Comparison of ENCODE assay signal across 8 mouse cellular contexts in the genomic region with DNA sequence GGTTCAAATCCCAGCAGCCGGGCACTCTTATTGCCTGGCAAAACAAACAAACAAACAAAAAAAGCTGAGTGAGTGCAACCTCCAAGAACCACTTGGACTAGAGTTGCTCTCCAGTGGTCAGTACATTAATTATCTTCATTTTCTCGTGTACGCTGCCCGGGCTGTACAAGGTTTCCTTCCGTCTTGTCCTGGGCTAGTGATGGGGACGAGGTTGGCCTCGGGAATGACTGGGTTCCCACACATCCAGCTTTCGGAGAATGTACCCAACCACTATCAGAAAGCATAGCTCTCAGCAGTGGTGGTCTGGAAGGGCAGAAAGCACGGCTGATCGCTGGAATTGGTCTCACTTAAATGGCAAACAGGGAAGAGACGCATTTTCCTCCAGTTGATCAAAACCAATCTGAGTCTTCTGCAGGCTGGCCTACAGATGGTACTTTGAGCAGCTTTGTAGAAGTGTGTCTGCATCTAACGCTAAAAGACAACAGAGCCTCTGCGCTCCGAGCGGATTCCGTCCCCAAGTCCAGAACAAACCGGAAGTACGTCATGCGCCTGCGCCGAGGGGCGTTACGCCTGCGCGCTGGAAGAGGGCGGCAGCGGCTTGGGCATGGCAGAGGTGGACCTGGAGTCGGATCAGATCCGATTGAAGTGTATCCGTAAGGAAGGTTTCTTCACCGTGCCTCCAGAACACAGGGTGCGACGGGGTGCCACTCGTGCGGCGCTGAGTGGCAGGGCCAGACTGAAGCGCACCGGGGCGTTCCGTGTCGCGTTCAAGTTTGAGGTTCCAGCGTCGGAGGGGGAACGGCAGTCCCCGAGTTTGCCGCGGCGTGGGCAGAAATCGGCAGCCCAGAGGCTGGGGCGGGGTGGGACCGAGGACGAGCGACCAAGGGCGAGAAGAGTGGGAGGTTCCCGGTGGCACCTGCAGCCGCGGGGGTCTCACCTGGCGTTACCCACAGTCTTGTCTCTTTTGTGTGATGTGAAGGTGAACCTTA. TPM values are rescaled to one million over a fixed set of nuclear protein-coding genes. Genes with fewer than 3 reads are reported as not detected.
DNase-seq lines count a peak whose midpoint lies in the region; ATAC-seq and TF ChIP-seq lines count a peak whose summit lies in the region.

A gene (plus strand): TSS at position 565 of the 989 bp plus-strand sequence.

- peaks cover 17% of the 10 kb centered on the region for H3K4me1 ChIP-seq in forebrain, embryonic 15.5 days
- peaks cover 3% of the 10 kb centered on the region; the same call in 1 of the 2 replicates for H3K4me1 ChIP-seq in lung, adult 2 months (ENCODE audit: control insufficient read depth, insufficient read depth, low read length)

- peak; percentile 98 for TF ChIP-seq POLR2A in lung, adult 2 months (IDR thresholded peaks at IDR 0.05; ENCODE audit: borderline replicate concordance, extremely low read depth, low read depth, low read length)

- intact Hi-C loops in heart, postnatal 25 days (cut with DNase I) = no loop called here

- H3K9me3 ChIP-seq in forebrain, embryonic 15.5 days = no peaks in the 10 kb centered on the region

- H3K4me2 ChIP-seq in forebrain, embryonic 15.5 days (replicated peaks) = peak within 1 kb of the TSS; percentile 98

- 0 out of 2 replicates have a peak, but pooled peaks cover 16% of the 10 kb centered on the region for H3K36me3 ChIP-seq in forebrain, embryonic 15.5 days

- no peak for TF ChIP-seq CTCF in lung, adult 2 months (IDR thresholded peaks at IDR 0.05; ENCODE audit: insufficient read depth, low read length)

- H3K4me3 ChIP-seq in forebrain, embryonic 15.5 days = peak within 1 kb of the TSS; percentile 83
- H3K4me3 ChIP-seq in lung, adult 2 months (replicated peaks; ENCODE audit: extremely low read depth, low read depth, low read length) = peak within 1 kb of the TSS; percentile 94

- peak; percentile 95 for DNase-seq in ES-CJ7 (ENCODE audit: low read depth, low spot score)
- DNase-seq in cerebellum, adult 11 months = peak; percentile 89
- peak; percentile 88 for DNase-seq in heart, postnatal 25 days (ENCODE audit: low spot score)
- peak; percentile 92 to 95 for DNase-seq in layer of hippocampus, adult 18-20 months (ENCODE audit: low spot score in 2 of 2)
- DNase-seq in lung, adult 2 months = peak; percentile 94
- peak; percentile 79 to 83 for DNase-seq in thymus, adult 18-20 months

- H3K27ac ChIP-seq in forebrain, embryonic 15.5 days (replicated peaks) = peak within 1 kb of the TSS; percentile 84

- H3K9ac ChIP-seq in forebrain, embryonic 15.5 days (replicated peaks) = peak within 1 kb of the TSS; percentile 83

- peak; percentile 93 for ATAC-seq in forebrain, embryonic 15.5 days (replicated peaks)
- peak; percentile 82 for ATAC-seq in neutrophil, adult 5-6 weeks (ENCODE audit: extremely low read depth, insufficient number of reproducible peaks, low FRiP score, poor library complexity, severe bottlenecking)

- WGBS in forebrain, embryonic 15.5 days = 4% methylated on average over 59 of the region's 59 CpGs
- WGBS in lung, adult 2 months = 2% methylated on average over 59 of the region's 59 CpGs

- no peaks in the 10 kb centered on the region for H3K27me3 ChIP-seq in forebrain, embryonic 15.5 days

RNA-seq across cellular contexts. Expression of the gene that starts here (rescaled TPM):
- 45.9 and 49.2 TPM in 2 replicates for polyA plus RNA-seq in forebrain, embryonic 15.5 days (2015; fragmentation: Nextera tagmentation; extraction: Ambion mirVana)
- 10 to 100 TPM; 22.7 to 24.3 TPM for total RNA-seq in heart, postnatal 25 days (2021)
- 10 to 100 TPM; 85.8 to 95.4 TPM for total RNA-seq in layer of hippocampus, adult 18-20 months (2021)
- polyA plus RNA-seq in lung, adult 2 months (2012; rRNA removed) = 48.5 and 60.3 TPM in 2 replicates
- 48.5 and 58.4 TPM in 2 replicates for total RNA-seq in neutrophil, adult 5-6 weeks (2017)

Comparison
In these comparisons a context has a peak if more than half of its experiments do, and no peak if none do; other contexts are left out.
1. Peak in every context shown above with its lines: DNase-seq, ATAC-seq, H3K4me3 ChIP-seq and H3K27ac ChIP-seq.